Mouse (Mus musculus): ENCODE results near the gene Pik3r4. TPM values are rescaled to one million over a fixed set of nuclear protein-coding genes. Genes with fewer than 3 reads are reported as not detected.

Gene Pik3r4
- total and polyA plus RNA-seq, 2 experiments from 2014 or later = 12.8 to 17.7 TPM

DNA sequence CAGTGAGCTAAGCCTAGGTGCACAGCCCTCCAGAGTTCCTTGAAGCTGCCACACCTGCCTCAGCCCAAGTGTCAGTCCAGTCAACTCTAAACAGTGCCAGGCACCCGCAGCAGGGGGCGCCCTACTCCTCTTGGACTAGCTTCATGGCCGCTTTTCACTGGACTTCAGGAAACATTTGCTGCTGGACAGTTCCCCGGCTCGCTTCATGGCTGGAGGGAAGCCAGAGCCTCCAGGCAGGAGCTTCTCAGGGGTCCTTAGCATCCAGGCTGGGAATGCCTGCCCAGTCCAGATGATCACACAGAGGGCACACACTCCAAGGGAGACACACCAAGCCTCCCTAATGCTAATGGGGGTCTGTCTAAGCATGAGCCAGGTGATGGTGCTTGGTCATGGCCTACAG lies 51.1 kb downstream of the Pik3r4 start:
- Histone ChIP-seq H3K4me3 (ENCODE audit: low read length) (no peak overlapping the region), H3K27ac (no peak overlapping the region), H3K36me3 (ENCODE audit: insufficient read depth, low read length) (no peaks in the 10 kb centered on the region), H3K9me3 (ENCODE audit: low read length) (no peaks in the 10 kb centered on the region), H3K9ac (replicated peaks; ENCODE audit: low read length) (no peak overlapping the region), H3K27me3 (ENCODE audit: insufficient read depth, low read length) (no peaks in the 10 kb centered on the region), H3K4me1 (ENCODE audit: insufficient read depth, low read length) (peaks cover 7% of the 10 kb centered on the region; the same call in 1 of the 2 replicates), H3K4me2 (ENCODE audit: low read depth, low read length) (no peak overlapping the region)
- DNase-seq (ENCODE audit: low spot score) (peak; percentile 87), ATAC-seq (peak; percentile 75)
- 3% methylated on average over 5 of the region's 5 CpGs for WGBS
- TF ChIP-seq CTCF (IDR thresholded peaks at IDR 0.05; ENCODE audit: low read depth) = peak; percentile 86

- no peak overlapping the region for H3K4me2 ChIP-seq (ENCODE audit: low read depth, low read length)
- H3K9me3 ChIP-seq (ENCODE audit: low read length) = no peaks in the 10 kb centered on the region
- peaks cover 7% of the 10 kb centered on the region; the same call in 1 of the 2 replicates for H3K4me1 ChIP-seq (ENCODE audit: insufficient read depth, low read length)
- H3K27ac ChIP-seq = no peak overlapping the region
- no peak overlapping the region for H3K9ac ChIP-seq (replicated peaks; ENCODE audit: low read length)
- no peak overlapping the region for H3K4me3 ChIP-seq (ENCODE audit: low read length)
- no peak for ATAC-seq
- DNase-seq (ENCODE audit: low spot score) = peak; percentile 31
- H3K36me3 ChIP-seq (ENCODE audit: insufficient read depth, low read length) = no peaks in the 10 kb centered on the region
- no peak for TF ChIP-seq CTCF (IDR thresholded peaks at IDR 0.05; ENCODE audit: low read depth)
- H3K27me3 ChIP-seq (ENCODE audit: insufficient read depth, low read length) = no peaks in the 10 kb centered on the region
- WGBS = 69% methylated on average over 7 of the region's 7 CpGs
Measured at GRCm38 (mm10) chr9:105696818-105697564, 54.2 kb downstream of the Pik3r4 start.

- 52% methylated on average over 9 of the region's 9 CpGs for WGBS
Measured at GRCm38 (mm10) chr9:105697764-105698396, 55.1 kb downstream of the Pik3r4 start.

GRCm38 (mm10) chr9:105700702-105701101 lies 57.9 kb downstream of the Pik3r4 start:
- DNase-seq (ENCODE audit: low spot score) (peak; percentile 35), ATAC-seq (0 out of 2 replicates have a peak, but pooled peaks have one; percentile 45)

More at GRCm38 (mm10) chr9:105697764-105698396, 55.1 kb downstream of the Pik3r4 start:
- H3K27ac ChIP-seq = no peak overlapping the region
- H3K4me3 ChIP-seq (ENCODE audit: low read length) = no peak overlapping the region
- no peak overlapping the region for H3K9ac ChIP-seq (replicated peaks; ENCODE audit: low read length)
- H3K27me3 ChIP-seq (ENCODE audit: insufficient read depth, low read length) = no peaks in the 10 kb centered on the region
- TF ChIP-seq CTCF (IDR thresholded peaks at IDR 0.05; ENCODE audit: low read depth) = no peak
- DNase-seq (ENCODE audit: low spot score) (peak; percentile 44), ATAC-seq (no peak)
- no peaks in the 10 kb centered on the region for H3K36me3 ChIP-seq (ENCODE audit: insufficient read depth, low read length)
- H3K9me3 ChIP-seq (ENCODE audit: low read length) = no peaks in the 10 kb centered on the region
- H3K4me2 ChIP-seq (ENCODE audit: low read depth, low read length) = no peak overlapping the region
- H3K4me1 ChIP-seq (ENCODE audit: insufficient read depth, low read length) = peaks cover 7% of the 10 kb centered on the region; the same call in 1 of the 2 replicates

DNA sequence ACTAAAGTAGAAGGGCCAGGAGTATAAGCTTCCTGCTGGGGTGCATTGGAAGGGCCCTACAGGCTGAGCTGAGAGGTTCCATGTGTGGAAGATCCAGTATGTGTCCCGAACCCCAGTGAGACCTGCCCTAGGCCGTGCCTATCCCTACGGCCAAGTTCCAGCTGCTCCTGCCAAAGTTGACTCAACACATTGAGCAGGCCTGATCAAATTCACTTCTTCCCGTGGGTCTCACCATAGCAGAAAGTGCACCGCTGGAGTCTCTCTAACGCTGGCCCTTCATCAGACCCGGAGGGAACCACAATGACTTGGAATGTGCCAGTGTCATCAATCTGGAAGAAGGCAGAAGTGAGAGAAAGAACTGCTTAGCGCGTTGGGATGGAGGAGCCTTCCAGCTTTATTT lies 59.2 kb downstream of the Pik3r4 start:
- WGBS = 57% methylated on average over 9 of the region's 9 CpGs
- Histone ChIP-seq H3K27ac (no peak overlapping the region), H3K36me3 (ENCODE audit: insufficient read depth, low read length) (no peaks in the 10 kb centered on the region), H3K4me3 (ENCODE audit: low read length) (no peak overlapping the region), H3K4me2 (ENCODE audit: low read depth, low read length) (no peak overlapping the region), H3K4me1 (ENCODE audit: insufficient read depth, low read length) (peaks cover 7% of the 10 kb centered on the region; the same call in 1 of the 2 replicates), H3K9me3 (ENCODE audit: low read length) (no peaks in the 10 kb centered on the region), H3K9ac (replicated peaks; ENCODE audit: low read length) (no peak overlapping the region), H3K27me3 (ENCODE audit: insufficient read depth, low read length) (no peaks in the 10 kb centered on the region)
- no peak for ATAC-seq
- DNase-seq (ENCODE audit: low spot score) = no peak
- no peak for TF ChIP-seq CTCF (IDR thresholded peaks at IDR 0.05; ENCODE audit: low read depth)

More at GRCm38 (mm10) chr9:105700702-105701101, 57.9 kb downstream of the Pik3r4 start:
- WGBS = 56% methylated on average over 6 of the region's 6 CpGs
- peaks cover 7% of the 10 kb centered on the region; the same call in 1 of the 2 replicates for H3K4me1 ChIP-seq (ENCODE audit: insufficient read depth, low read length)
- no peaks in the 10 kb centered on the region for H3K9me3 ChIP-seq (ENCODE audit: low read length)
- H3K4me3 ChIP-seq (ENCODE audit: low read length) = no peak overlapping the region
- H3K4me2 ChIP-seq (ENCODE audit: low read depth, low read length) = no peak overlapping the region
- H3K27ac ChIP-seq = no peak overlapping the region
- H3K36me3 ChIP-seq (ENCODE audit: insufficient read depth, low read length) = no peaks in the 10 kb centered on the region
- no peak overlapping the region for H3K9ac ChIP-seq (replicated peaks; ENCODE audit: low read length)
- no peaks in the 10 kb centered on the region for H3K27me3 ChIP-seq (ENCODE audit: insufficient read depth, low read length)
- TF ChIP-seq CTCF (IDR thresholded peaks at IDR 0.05; ENCODE audit: low read depth) = no peak

GRCm38 (mm10) chr9:105704226-105704932 lies 61.6 kb downstream of the Pik3r4 start:
- ATAC-seq = no peak
- Histone ChIP-seq H3K36me3 (ENCODE audit: insufficient read depth, low read length) (no peaks in the 10 kb centered on the region), H3K4me1 (ENCODE audit: insufficient read depth, low read length) (no peaks in the 10 kb centered on the region), H3K27ac (no peak overlapping the region), H3K27me3 (ENCODE audit: insufficient read depth, low read length) (no peaks in the 10 kb centered on the region), H3K9me3 (ENCODE audit: low read length) (no peaks in the 10 kb centered on the region), H3K4me2 (ENCODE audit: low read depth, low read length) (no peak overlapping the region), H3K4me3 (ENCODE audit: low read length) (no peak overlapping the region), H3K9ac (replicated peaks; ENCODE audit: low read length) (no peak overlapping the region)
- peak; percentile 27 for DNase-seq (ENCODE audit: low spot score)
- TF ChIP-seq CTCF (IDR thresholded peaks at IDR 0.05; ENCODE audit: low read depth) = no peak
- 61% methylated on average over 16 of the region's 16 CpGs for WGBS
